Mouse (Mus musculus) midbrain, embryonic 10.5 days (tissue): ENCODE measurements around the gene Spag7. TPM values are rescaled to one million over a fixed set of nuclear protein-coding genes. Genes with fewer than 3 reads are reported as not detected.

Source experiments
- DNase-seq: peaks from one replicate; pipeline ENCODE4 v3.0.0-alpha.2; 2017; ENCODE audit warnings: low spot score
- H3K27ac ChIP-seq: fragments of 300-500 bp; sonication (generic); replicated peaks from 2 replicates; pipeline ENCODE4 v1.5.1; 2016; ENCODE audit warnings: mild to moderate bottlenecking
- H3K27me3 ChIP-seq: fragments of 300-500 bp; sonication (generic); 2 replicates; pipeline ENCODE4 v1.6.1; 2016; ENCODE audit warnings: low read depth, mild to moderate bottlenecking; ENCODE audit not compliant: poor library complexity, severe bottlenecking
- H3K36me3 ChIP-seq: fragments of 300-500 bp; sonication (generic); 2 replicates; pipeline ENCODE4 v1.6.1; 2016; ENCODE audit warnings: mild to moderate bottlenecking, moderate library complexity
- H3K4me1 ChIP-seq: fragments of 300-500 bp; sonication (generic); 2 replicates; pipeline ENCODE4 v1.6.1; 2016
- H3K4me3 ChIP-seq: fragments of 300-500 bp; sonication (generic); 2 replicates; pipeline ENCODE4 v1.5.1; 2016; ENCODE audit warnings: mild to moderate bottlenecking, moderate library complexity
- H3K9me3 ChIP-seq: fragments of 300-500 bp; sonication (generic); replicated peaks from 2 replicates; pipeline ENCODE4 v1.6.1; 2016; ENCODE audit warnings: mild to moderate bottlenecking
- WGBS: fragments of 180-500 bp; shearing (Covaris S2); methylation state at CpG from one replicate; pipeline ENCODE4 v1.1.7; 2016; 5-methylcytosine and 5-hydroxymethylcytosine counted together
- polyA plus RNA-seq: library from polyadenylated mRNA; unstranded; fragments of >200 nt; fragmentation: Nextera tagmentation; extraction: Ambion mirVana; gene quantifications from 2 replicates; pipeline ENCODE4 v1.2.1, GENCODE M21; 2016

Gene Spag7
- polyA plus RNA-seq, 1 experiment from 2014 or later, result 186 TPM

DNA sequence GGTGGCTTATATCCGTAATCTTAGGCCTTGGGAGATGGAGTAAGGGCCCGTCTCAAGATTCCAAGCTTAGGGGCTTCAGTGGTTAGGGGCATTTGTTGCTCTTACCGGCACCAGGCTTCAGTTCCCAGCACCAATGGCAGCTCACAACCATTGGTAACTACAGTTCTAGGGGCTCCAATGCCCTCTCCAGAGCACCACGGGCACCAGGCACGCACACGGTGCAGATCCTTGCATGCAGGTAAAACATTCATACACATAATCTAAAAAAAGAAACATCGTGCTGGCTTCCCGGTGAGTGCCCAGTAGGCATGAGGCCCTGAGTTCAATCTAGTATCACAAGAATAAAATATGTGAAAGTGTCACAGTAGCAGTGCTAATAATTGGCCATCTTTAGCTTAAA lies 6.1 kb downstream of the Spag7 start:
- 85% methylated on average over 8 of the region's 8 CpGs for WGBS
- DNase-seq, result no peak
- Histone ChIP-seq H3K36me3 (peaks cover 83% of the 10 kb centered on the region), H3K27me3 (no peaks in the 10 kb centered on the region), H3K4me1 (peaks cover 21% of the 10 kb centered on the region), H3K4me3 (no peak overlapping the region), H3K27ac (no peak overlapping the region), H3K9me3 (no peaks in the 10 kb centered on the region)

DNA sequence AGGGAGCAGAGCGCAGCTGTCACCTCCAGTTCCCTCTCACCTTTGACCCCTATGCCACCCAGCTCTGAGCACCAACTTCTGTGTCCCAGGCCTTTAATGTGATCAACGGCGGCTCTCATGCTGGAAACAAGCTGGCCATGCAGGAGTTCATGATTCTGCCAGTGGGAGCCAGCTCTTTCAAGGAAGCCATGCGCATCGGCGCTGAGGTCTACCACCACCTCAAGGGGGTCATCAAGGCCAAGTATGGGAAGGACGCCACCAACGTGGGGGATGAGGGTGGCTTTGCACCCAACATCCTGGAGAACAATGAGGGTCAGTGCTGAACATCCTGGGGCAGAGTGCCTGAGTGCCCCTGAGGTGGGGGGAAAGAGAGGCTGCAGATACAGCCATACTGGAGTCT lies 8.6 kb downstream of the Spag7 start:
- peaks cover 64% of the 10 kb centered on the region for H3K36me3 ChIP-seq
- 0 out of 2 replicates have a peak overlapping the region, but pooled peaks have one; percentile 7 for H3K4me3 ChIP-seq
- peaks cover 37% of the 10 kb centered on the region for H3K4me1 ChIP-seq
- no peak overlapping the region; the same call in 1 of the 2 replicates for H3K27ac ChIP-seq
- H3K27me3 ChIP-seq, result no peaks in the 10 kb centered on the region
- DNase-seq, result no peak
- no peaks in the 10 kb centered on the region for H3K9me3 ChIP-seq
- 89% methylated on average over 8 of the region's 8 CpGs for WGBS

DNA sequence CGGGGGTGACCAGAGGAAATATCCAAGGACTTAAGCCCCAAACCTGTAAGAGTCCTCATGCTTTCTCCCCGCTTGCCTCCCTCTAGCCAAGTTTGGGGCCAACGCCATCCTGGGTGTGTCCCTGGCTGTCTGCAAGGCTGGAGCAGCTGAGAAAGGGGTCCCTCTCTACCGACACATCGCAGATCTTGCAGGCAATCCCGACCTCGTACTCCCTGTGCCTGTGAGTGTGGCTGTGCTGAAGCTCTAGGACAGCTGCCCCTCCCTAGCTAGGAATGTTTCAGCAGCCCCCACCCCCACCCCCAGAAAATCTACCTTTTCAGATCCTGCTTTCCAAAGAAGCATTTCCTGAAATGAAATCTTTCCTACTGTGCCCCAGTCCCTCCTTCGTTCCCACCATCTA lies 10.3 kb downstream of the Spag7 start:
- Histone ChIP-seq H3K36me3 (peaks cover 47% of the 10 kb centered on the region), H3K4me1 (peaks cover 41% of the 10 kb centered on the region), H3K4me3 (no peak overlapping the region), H3K9me3 (no peaks in the 10 kb centered on the region), H3K27ac (no peak overlapping the region), H3K27me3 (no peaks in the 10 kb centered on the region)
- WGBS, result 80% methylated on average over 8 of the region's 8 CpGs
- no peak for DNase-seq

DNA sequence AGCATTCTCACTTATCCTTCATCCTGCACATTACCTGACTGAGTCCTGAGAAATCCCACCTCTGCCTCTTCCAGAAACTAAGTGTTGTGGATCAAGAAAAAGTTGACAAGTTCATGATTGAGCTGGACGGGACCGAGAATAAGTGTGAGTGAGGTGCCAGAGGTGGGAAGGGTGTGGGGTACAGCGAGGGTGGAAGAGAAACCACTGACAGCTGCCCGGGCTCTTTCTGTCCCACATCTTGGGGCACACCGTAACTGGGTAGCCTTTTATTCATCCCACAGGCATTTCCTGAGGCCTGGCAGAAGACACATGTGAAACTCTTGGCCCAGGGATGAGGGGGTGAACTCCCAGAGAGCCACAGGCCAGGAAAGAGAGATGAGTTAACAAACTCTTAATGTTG lies 10.7 kb downstream of the Spag7 start:
- WGBS, result 90% methylated on average over 5 of the region's 5 CpGs
- H3K4me3 ChIP-seq, result 0 out of 2 replicates have a peak overlapping the region, but pooled peaks have one; percentile 4
- H3K27me3 ChIP-seq, result no peaks in the 10 kb centered on the region
- peak overlapping the region; percentile 99; the same call in 1 of the 2 replicates for H3K27ac ChIP-seq
- H3K4me1 ChIP-seq, result peaks cover 39% of the 10 kb centered on the region
- peaks cover 43% of the 10 kb centered on the region for H3K36me3 ChIP-seq
- H3K9me3 ChIP-seq, result no peaks in the 10 kb centered on the region
- no peak for DNase-seq

DNA sequence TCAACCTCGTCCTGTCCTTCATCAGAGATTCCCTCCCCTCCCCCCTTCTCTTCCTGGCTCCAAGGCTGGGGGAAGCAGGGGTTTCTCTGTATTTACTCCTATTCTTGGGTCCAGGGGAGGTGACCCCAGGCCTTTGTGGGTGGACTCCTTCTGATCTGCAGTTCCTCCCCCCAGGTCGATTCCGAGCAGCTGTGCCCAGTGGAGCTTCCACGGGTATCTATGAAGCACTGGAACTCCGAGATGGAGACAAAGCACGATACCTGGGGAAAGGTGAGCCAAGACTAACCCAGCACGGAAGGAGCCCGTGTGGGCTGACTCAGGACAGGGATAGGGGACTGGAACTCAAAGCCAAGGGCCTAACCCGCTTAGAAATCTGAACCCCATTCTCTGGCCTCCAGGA lies 11.2 kb downstream of the Spag7 start:
- Histone ChIP-seq H3K4me3 (0 out of 2 replicates have a peak overlapping the region, but pooled peaks have one; percentile 4), H3K27me3 (no peaks in the 10 kb centered on the region), H3K4me1 (peaks cover 44% of the 10 kb centered on the region), H3K27ac (peak overlapping the region; percentile 99), H3K36me3 (peaks cover 40% of the 10 kb centered on the region), H3K9me3 (no peaks in the 10 kb centered on the region)
- WGBS, result 64% methylated on average over 9 of the region's 9 CpGs
- no peak for DNase-seq

DNA sequence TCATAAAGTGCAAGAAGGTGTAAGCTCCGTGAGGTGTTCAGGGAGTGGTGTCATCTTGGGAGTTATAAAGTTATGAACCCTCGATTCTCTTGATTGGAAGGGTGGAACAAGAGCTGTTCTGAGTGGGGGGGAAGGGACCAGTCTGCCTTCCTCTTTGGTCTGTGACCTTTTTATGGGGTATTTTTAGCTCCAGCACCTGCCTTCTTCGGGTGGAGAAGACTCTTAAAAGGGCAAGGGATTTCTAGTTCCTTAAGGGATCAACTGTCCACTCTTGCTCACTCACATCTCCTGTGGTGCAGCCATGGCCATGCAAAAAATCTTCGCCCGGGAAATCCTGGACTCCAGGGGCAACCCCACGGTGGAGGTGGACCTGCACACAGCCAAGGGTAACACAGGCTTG lies 11.6 kb downstream of the Spag7 start:
- H3K27me3 ChIP-seq, result no peaks in the 10 kb centered on the region
- H3K9me3 ChIP-seq, result no peaks in the 10 kb centered on the region
- peaks cover 48% of the 10 kb centered on the region for H3K4me1 ChIP-seq
- 63% methylated on average over 6 of the region's 6 CpGs for WGBS
- H3K27ac ChIP-seq, result peak overlapping the region; percentile 99
- H3K4me3 ChIP-seq, result 0 out of 2 replicates have a peak overlapping the region, but pooled peaks have one; percentile 4
- H3K36me3 ChIP-seq, result peaks cover 40% of the 10 kb centered on the region
- DNase-seq, result no peak

DNA sequence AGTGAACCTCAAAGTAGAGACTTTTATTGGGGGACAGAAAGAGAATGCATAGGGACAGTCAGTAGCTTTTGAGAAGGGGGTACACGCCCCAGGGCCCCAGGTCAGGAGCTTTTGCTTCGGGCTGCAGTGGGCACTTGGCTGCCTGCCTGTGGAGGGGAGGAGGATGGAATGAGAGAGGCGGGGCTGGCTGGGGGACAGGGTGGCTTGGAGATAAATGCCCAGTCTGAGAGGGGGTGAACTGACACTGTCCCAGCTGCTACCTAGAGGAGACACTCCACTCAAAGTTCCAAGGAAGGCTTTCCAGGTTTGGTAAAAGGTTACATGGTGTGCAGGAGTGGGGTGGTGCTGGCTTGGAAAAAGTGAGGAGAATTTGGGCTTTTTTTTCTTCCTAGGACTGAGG lies 12.3 kb downstream of the Spag7 start, which contains the start of gene Eno3:
TSS of gene Eno3 (plus strand) at position 239 of the 400 bp plus-strand sequence.
- DNase-seq, result peak; percentile 48
- H3K4me1 ChIP-seq, result peaks cover 54% of the 10 kb centered on the region
- no peaks in the 10 kb centered on the region for H3K9me3 ChIP-seq
- WGBS, result 0% methylated on average over 3 of the region's 3 CpGs
- no peaks in the 10 kb centered on the region for H3K27me3 ChIP-seq
- peak within 1 kb of the TSS; percentile 100 for H3K4me3 ChIP-seq
- peaks cover 40% of the 10 kb centered on the region for H3K36me3 ChIP-seq
- H3K27ac ChIP-seq, result peak within 1 kb of the TSS; percentile 99

DNA sequence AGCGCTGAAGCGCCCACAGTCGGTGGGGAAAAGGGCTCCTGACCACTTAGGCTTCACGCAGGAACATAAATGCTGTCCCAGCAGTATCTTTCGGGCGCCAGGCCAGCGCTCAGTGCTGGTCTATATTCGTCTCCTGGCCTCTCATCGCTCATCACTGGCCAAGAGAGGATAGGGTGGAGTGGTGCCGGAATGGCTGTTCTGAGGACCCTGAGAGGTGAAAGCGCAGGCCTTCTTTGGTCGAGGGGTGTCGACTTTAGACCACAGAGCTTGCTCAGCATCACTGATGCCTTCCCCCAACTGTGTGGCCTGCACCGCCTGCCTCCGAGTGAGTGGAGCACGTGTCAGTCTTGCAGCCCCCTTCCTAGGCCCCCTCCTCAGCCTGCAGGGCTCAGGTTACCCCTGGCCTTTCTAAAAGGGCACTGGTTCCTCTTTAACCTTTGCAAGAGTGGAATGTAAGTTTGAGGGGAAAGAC lies 12.7 kb downstream of the Spag7 start:
- DNase-seq, result peak; percentile 66
- WGBS, result 2% methylated on average over 16 of the region's 16 CpGs
- Histone ChIP-seq H3K27ac (peak overlapping the region; percentile 99), H3K4me1 (peaks cover 56% of the 10 kb centered on the region), H3K36me3 (peaks cover 40% of the 10 kb centered on the region), H3K4me3 (peak overlapping the region; percentile 100), H3K9me3 (no peaks in the 10 kb centered on the region), H3K27me3 (no peaks in the 10 kb centered on the region)

DNA sequence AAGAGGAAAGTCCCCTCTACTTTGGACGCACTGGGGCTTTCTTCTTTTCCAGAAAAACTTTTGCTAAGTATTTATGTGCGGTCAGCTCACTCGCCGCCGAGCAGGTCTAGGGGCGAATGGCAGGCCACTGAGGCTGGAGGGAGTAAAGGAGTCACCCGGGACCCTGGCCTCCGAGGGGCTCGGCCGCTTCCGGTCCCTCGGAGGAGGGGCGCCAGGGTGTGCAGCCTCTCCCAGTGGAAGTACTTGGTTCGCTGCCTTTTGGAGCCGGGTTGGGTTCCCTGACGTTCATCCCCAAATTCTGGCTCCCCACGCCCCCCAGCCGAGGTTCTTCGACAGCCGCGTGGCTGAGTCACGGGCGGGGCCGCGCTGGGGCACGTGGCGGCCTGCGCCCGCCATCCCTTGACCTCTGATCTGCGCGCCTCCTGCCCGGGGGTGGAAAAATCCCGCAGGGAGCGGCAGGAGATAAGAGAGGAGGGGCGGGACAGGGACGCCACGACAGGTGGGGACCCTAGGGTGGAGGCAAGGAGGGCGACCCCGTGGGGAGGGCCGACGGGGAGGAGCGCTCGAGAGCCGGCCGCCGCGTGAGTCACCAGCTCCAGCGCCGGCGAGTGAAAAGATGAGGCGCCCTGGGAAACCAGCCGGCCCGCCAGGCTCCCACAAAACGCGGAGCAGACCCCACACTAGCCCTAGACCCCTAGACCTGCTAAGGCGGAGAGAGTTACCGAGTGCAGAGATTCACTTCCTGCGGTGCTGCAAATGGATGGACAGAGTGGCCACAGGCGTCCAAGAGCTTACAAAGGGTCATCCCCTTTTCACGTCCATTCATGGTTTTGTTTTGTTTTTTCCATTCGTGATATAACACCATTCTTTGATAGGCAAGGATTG lies 13.4 kb downstream of the Spag7 start:
- Histone ChIP-seq H3K36me3 (peaks cover 40% of the 10 kb centered on the region), H3K9me3 (no peaks in the 10 kb centered on the region), H3K27ac (peak overlapping the region; percentile 99), H3K4me1 (peaks cover 59% of the 10 kb centered on the region), H3K27me3 (no peaks in the 10 kb centered on the region), H3K4me3 (peak overlapping the region; percentile 100)
- under 1% methylated on average over 61 of the region's 61 CpGs for WGBS
- DNase-seq, result peak; percentile 81

DNA sequence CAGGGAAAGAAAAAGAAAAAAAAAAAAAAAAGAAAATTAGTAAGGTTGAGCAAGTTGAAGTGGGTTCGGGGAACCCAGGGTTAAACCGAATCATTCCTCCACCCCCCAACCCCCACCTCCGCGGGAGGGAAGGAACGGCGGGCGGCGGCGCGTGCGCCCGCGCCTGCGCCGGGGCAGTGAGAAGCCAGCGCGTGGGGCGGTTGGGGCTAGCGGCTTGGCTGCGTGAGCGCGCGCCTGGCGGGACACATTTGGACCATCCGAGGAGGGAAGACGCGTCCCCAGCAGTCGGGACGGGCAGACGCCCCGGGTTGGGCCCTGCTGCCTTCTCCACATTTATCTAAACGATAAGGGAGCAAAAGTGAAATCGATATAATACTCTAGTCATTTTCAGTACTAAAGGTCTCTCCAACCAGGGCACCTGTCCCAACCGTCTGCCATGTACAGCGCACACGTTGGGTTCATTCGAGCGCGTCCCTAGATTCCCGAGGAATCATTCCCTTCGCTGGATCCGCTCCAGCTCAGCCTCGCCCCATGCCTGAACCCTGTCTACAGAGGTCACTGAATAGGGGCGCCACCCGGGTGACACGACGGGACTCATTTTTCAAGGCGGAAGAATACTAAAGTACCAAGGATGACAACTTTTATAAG lies 14.2 kb downstream of the Spag7 start:
- H3K4me3 ChIP-seq, result peak overlapping the region; percentile 100
- WGBS, result 0% methylated on average over 48 of the region's 48 CpGs
- peak; percentile 82 for DNase-seq
- no peaks in the 10 kb centered on the region for H3K27me3 ChIP-seq
- peaks cover 40% of the 10 kb centered on the region for H3K36me3 ChIP-seq
- no peaks in the 10 kb centered on the region for H3K9me3 ChIP-seq
- peaks cover 62% of the 10 kb centered on the region for H3K4me1 ChIP-seq
- H3K27ac ChIP-seq, result peak overlapping the region; percentile 99

DNA sequence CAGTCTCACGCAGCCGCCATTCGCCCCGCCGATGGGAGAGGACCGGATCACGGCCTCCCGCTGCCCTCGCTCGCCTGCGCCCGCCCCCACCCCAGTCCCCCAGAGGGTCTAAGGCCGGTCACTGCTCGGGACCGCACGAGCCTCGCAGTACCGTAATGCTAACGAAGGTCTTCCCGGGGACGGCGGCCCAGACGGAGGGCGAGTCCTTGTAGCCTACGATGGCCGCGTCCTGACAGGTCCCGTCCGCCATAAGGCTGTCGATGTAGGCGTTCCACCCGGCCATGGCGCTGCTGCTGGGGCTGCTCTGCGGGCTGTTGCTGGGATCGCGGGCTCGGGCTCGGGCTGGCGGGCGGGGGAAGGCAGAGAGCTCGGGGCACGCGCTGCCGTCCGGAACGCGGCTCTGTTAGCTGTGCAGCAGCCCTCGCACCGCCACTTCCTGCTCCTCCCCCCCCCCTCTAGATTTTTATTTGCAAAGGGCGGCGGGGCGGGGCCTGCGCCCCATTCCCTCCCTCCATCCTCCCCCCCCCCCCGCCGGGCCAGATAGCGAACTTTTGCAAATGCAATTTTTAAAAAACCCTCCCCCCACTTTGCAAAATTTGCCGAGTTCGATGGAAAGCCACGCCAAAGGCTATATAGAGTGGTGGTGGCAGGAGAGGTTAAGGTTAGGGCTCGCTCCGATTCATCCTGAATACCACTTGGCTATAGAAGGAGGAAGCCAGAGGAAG lies 14.9 kb downstream of the Spag7 start, which contains the start of gene Pfn1:
TSS of gene Pfn1 (minus strand) at position 447 of the 725 bp plus-strand sequence.
- WGBS, result under 1% methylated on average over 59 of the region's 61 CpGs
- Histone ChIP-seq H3K27me3 (no peaks in the 10 kb centered on the region), H3K4me1 (peaks cover 62% of the 10 kb centered on the region), H3K4me3 (peak within 1 kb of the TSS; percentile 100), H3K36me3 (peaks cover 41% of the 10 kb centered on the region), H3K9me3 (no peaks in the 10 kb centered on the region), H3K27ac (peak within 1 kb of the TSS; percentile 99)
- peak; percentile 84 for DNase-seq
